Mouse (Mus musculus): ENCODE data around the gene Gm20388. TPM values are rescaled to one million over a fixed set of nuclear protein-coding genes. Genes with fewer than 3 reads are reported as not detected.
"Not testable (repeated sequence)": the region's sequence is repeated elsewhere in the genome, so short reads cannot be mapped to it uniquely, and the experiment has no call there.

Gm20388 gene
- total RNA-seq, 2 experiments from 2014 or later: 10.3 to 10.6 TPM

- DNase-seq (ENCODE audit: low spot score in 2 of 2): no peak
- intact Hi-C loops (cut with DNase I): no loop called here
Observed at GRCm38 (mm10) chr8:123138741-123139140, 3228.1 kb downstream of the Gm20388 start.

GRCm38 (mm10) chr8:123141741-123142462 is 3231.3 kb downstream of the Gm20388 start:
- intact Hi-C loops (cut with DNase I): no loop called here

GRCm38 (mm10) chr8:123145279-123145678 is 3234.6 kb downstream of the Gm20388 start:
- intact Hi-C loops (cut with DNase I): no loop called here
- no peak for DNase-seq (ENCODE audit: low spot score in 2 of 2)

More at GRCm38 (mm10) chr8:123141741-123142462, 3231.3 kb downstream of the Gm20388 start:
- DNase-seq (ENCODE audit: low spot score in 2 of 2): peak; percentile 46 to 54

DNA sequence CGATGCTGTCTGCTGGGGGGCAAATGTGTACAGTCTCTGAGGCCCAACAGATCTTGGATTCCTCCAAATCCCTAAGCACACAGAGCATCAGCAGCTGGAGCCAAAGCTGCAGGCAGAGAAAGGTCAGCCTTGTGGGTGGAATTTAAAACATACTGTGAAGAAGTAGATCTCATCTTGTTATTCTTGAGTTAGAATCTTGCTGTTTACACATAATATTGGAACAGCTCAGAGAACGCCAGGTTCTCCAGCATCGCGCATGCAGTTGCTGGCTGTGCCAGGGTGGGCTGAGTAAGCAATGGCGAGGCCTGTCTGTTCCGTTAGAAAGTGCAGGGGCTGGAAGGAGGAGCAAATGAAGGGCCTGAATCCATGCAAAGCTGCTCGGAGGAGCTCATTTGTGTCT is 3235.7 kb downstream of the Gm20388 start:
- intact Hi-C loops (cut with DNase I): no loop called here
- peak in 1 of 2 experiments; percentile 29 for DNase-seq (ENCODE audit: low spot score in 2 of 2)

DNA sequence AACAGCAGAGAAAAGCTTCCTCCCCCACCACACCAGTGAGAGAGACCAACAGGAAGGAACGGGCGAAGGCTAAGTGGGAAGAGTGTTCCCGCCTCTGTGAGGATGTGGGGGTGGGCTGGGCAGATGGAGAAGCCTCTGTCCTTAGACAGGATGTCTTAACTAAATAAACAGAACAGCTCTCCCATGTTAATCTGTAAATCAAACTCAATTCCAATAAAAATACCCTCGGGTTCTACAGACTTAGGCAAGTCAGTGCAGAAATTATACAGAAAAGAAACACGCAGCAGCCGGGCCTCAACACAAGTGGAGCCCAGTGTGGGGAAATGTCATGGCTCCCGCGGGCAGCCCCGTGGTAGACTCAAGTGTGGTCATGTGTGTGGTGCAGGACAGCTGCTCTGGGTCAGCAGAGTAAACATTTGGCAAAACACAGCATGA is 3240.1 kb downstream of the Gm20388 start:
- intact Hi-C loops (cut with DNase I): loop anchor here (5.0 kb wide), 1 partner anchor 37 kb away; the partner anchor contains the start of gene Dpep1

DNA sequence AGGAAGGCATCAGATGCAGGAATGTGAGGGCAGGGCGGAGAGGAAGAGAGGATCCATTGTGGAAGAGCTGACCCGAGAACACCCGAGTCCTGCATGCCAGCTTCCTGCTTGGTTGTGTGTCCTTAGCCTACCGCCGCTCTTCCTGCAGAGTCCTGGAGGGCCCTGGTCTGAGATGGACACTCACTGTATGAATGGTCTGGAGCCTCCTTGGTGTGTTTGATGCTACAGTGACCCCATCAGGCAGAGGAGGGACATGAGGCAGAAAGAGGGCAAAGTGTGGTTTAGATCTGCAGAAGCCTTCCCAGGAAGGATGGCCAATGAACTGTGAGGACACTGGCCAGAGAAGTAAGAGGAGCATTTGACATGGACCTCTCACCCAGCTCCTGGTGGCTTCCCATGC is 3244.5 kb downstream of the Gm20388 start:
- DNase-seq (ENCODE audit: low spot score in 2 of 2): no peak
- intact Hi-C loops (cut with DNase I): no loop called here

More for the DNA sequence above, 3240.1 kb downstream of the Gm20388 start:
- DNase-seq (ENCODE audit: low spot score in 2 of 2): peak; percentile 35 to 39

DNA sequence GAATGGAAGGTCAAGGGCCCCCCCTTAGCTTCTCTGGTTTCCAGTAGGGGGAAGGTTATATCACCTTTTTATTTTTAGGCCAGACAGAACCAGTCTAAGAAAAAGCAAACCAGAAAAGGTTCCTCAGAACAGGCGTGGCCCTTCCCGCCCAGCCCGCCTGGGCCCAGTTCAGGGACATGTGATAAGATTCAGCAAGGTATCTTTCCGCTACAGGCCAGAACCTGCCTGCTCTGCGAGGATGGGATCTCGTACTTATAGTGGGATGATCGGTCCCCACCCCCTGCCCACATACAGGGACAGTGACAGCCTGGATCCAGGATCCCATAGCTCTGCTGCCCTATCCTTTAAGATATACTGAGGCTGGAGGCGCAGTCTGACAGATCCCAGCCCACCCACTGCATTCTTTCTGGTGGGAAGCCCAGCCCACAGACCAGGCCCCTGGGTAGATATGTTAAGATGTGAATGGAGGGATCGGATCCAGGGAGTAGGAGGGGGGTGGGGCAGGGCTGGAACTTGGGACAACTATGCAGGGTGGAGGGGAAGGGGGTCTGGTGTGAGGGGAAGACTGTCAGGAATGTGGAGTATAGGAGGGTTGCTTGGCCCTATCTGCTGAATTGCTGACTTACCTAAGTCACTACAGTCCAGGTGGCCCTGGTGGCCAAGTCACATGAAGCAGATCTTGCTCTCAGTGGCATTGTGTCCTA is 3245.6 kb downstream of the Gm20388 start:
- intact Hi-C loops (cut with DNase I): no loop called here
- DNase-seq (ENCODE audit: low spot score in 2 of 2): no peak

- intact Hi-C loops (cut with DNase I): no loop called here
- no peak for DNase-seq (ENCODE audit: low spot score in 2 of 2)
Observed at GRCm38 (mm10) chr8:123157888-123158465, 3247.3 kb downstream of the Gm20388 start, which contains the start of gene Sult5a1. Gene Sult5a1 (minus strand): TSS chr8:123158315.

- DNase-seq (ENCODE audit: low spot score in 2 of 2): no peak
- intact Hi-C loops (cut with DNase I): no loop called here
Observed at GRCm38 (mm10) chr8:123181391-123181790, 3270.8 kb downstream of the Gm20388 start.

- no peak for DNase-seq (ENCODE audit: low spot score in 2 of 2)
- intact Hi-C loops (cut with DNase I): loop anchor here (5.0 kb wide), 1 partner anchor 33 kb away; no protein-coding TSS in a partner anchor
Observed at GRCm38 (mm10) chr8:123185566-123186409, 3275.1 kb downstream of the Gm20388 start, which contains the start of gene Dpep1. Gene Dpep1 (plus strand): TSS chr8:123186242.

DNA sequence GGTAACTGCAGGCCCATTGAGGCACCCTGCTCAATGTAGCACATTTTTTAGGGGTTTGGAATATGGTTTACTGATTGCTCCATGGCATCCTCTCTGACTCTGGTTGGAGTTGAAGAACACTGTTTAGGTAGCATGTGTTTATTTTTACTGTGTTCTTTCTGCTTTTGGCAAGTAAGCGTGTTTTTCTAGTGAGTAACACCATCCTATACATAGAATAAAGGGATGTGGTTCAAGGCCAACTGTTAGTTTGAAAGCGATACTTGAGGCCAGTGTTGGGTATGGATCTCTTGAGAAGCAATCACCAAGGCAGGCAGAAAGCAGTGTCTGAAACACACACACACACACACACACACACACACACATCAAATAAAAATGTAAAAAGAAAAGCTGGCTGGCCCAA is 3277.4 kb downstream of the Gm20388 start:
- intact Hi-C loops (cut with DNase I): loop anchor here (5.0 kb wide), 1 partner anchor 36 kb away; no protein-coding TSS in a partner anchor
- no peak for DNase-seq (ENCODE audit: low spot score in 2 of 2)

GRCm38 (mm10) chr8:123188841-123189240 is 3278.2 kb downstream of the Gm20388 start:
- DNase-seq (ENCODE audit: low spot score in 2 of 2): no peak
- intact Hi-C loops (cut with DNase I): loop anchor here (5.0 kb wide), 1 partner anchor 37 kb away; no protein-coding TSS in a partner anchor

GRCm38 (mm10) chr8:123190678-123191077 is 3280.0 kb downstream of the Gm20388 start:
- peak; percentile 73 to 75 for DNase-seq (ENCODE audit: low spot score in 2 of 2)
- intact Hi-C loops (cut with DNase I): loop anchor here (5.0 to 10.0 kb wide), 2 partner anchors 78 to 356 kb away; no protein-coding TSS in a partner anchor

DNA sequence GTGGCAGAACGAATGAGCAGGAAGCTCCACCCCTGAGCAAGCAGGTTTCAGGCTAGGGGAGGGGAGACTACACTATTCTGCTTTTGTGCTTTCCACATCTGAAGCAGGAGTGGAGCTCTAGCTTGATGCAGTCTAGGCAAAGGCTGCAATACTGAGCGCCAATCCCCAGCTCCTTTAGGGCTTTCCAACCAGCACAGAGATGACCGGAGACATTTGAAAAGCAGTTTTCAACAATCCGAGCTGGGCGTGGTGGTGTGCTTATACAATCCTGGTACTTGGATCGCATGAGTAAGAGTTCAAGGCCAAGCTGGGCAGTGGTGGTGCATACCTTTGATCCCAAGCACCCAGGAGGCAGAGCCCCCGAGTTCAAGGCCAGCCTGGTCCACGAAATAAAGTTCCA is 3281.3 kb downstream of the Gm20388 start:
- intact Hi-C loops (cut with DNase I): loop anchor here (5.0 to 10.0 kb wide), 2 partner anchors 80 to 357 kb away; no protein-coding TSS in a partner anchor

GRCm38 (mm10) chr8:123193771-123194170 is 3283.1 kb downstream of the Gm20388 start:
- intact Hi-C loops (cut with DNase I): loop anchor here (5.0 to 10.0 kb wide), 2 partner anchors 81 to 359 kb away; no protein-coding TSS in a partner anchor
- no peak for DNase-seq (ENCODE audit: low spot score in 2 of 2)

More for the DNA sequence above, 3281.3 kb downstream of the Gm20388 start:
- no peak for DNase-seq (ENCODE audit: low spot score in 2 of 2)

- intact Hi-C loops (cut with DNase I): loop anchor here (10.0 kb wide), 1 partner anchor 362 kb away; no protein-coding TSS in a partner anchor
- DNase-seq (ENCODE audit: low spot score in 2 of 2): not testable (repeated sequence)
Observed at GRCm38 (mm10) chr8:123197016-123197415, 3286.4 kb downstream of the Gm20388 start.

GRCm38 (mm10) chr8:123199864-123200263 is 3289.2 kb downstream of the Gm20388 start:
- intact Hi-C loops (cut with DNase I): loop anchor here (10.0 kb wide), 1 partner anchor 365 kb away; no protein-coding TSS in a partner anchor
- no peak for DNase-seq (ENCODE audit: low spot score in 2 of 2)

- intact Hi-C loops (cut with DNase I): loop anchor here (2.0 kb wide), 1 partner anchor 95 kb away; no protein-coding TSS in a partner anchor
- peak in 1 of 2 experiments; percentile 68 for DNase-seq (ENCODE audit: low spot score in 2 of 2)
Observed at GRCm38 (mm10) chr8:123202288-123202687, 3291.6 kb downstream of the Gm20388 start.
